Mouse (Mus musculus) forebrain, embryonic 16.5 days (tissue): ENCODE data around the gene Kbtbd8. TPM values are rescaled to one million over a fixed set of nuclear protein-coding genes. Genes with fewer than 3 reads are reported as not detected.

Experiments used
- ATAC-seq: fragments of 200-750 bp; cut with Nextera tagmentation; 2 replicates; pipeline ENCODE4 v1.8.0; 2017; ENCODE audit warnings: mild to moderate bottlenecking, moderate library complexity
- H3K27ac ChIP-seq: fragments of 300-500 bp; sonication (generic); 2 replicates; pipeline ENCODE4 v1.5.1; 2014; ENCODE audit warnings: low read length, control low read depth
- H3K27me3 ChIP-seq: fragments of 300-500 bp; sonication (generic); replicated peaks from 2 replicates; pipeline ENCODE4 v1.6.1; 2014; ENCODE audit warnings: low read length; ENCODE audit not compliant: control insufficient read depth, insufficient read depth
- H3K36me3 ChIP-seq: fragments of 300-500 bp; sonication (generic); 2 replicates; pipeline ENCODE4 v1.6.1; 2014; ENCODE audit not compliant: control insufficient read depth, insufficient read depth
- H3K4me1 ChIP-seq: fragments of 300-500 bp; sonication (generic); replicated peaks from 2 replicates; pipeline ENCODE4 v1.6.1; 2014; ENCODE audit warnings: low read length; ENCODE audit not compliant: control insufficient read depth, insufficient read depth
- H3K4me2 ChIP-seq: fragments of 300-500 bp; sonication (generic); 2 replicates; pipeline ENCODE4 v1.6.1; 2014; ENCODE audit warnings: mild to moderate bottlenecking, low read length, control low read depth
- H3K4me3 ChIP-seq: fragments of 300-500 bp; sonication (generic); replicated peaks from 2 replicates; pipeline ENCODE4 v1.5.1; 2014; ENCODE audit warnings: mild to moderate bottlenecking, low read length, control low read depth
- H3K9ac ChIP-seq: fragments of 300-500 bp; sonication (generic); replicated peaks from 2 replicates; pipeline ENCODE4 v1.6.1; 2014; ENCODE audit warnings: low read depth, low read length, control low read depth
- H3K9me3 ChIP-seq: fragments of 300-500 bp; sonication (generic); 2 replicates; pipeline ENCODE4 v1.6.1; 2016; ENCODE audit warnings: low read length; ENCODE audit not compliant: control insufficient read depth
- WGBS: fragments of 180-500 bp; shearing (Covaris S2); extraction: QIAGEN DNeasy Blood & Tissue Kit; methylation state at CpG from one replicate; pipeline ENCODE4 v1.1.7; 2014; 5-methylcytosine and 5-hydroxymethylcytosine counted together
- polyA plus RNA-seq: library from polyadenylated mRNA; unstranded; fragments of >200 nt; fragmentation: Nextera tagmentation; extraction: Ambion mirVana; gene quantifications from 2 replicates; pipeline ENCODE4 v1.2.1, GENCODE M21; 2015

The Kbtbd8 gene
- 5.4 and 7.5 TPM in 2 replicates for polyA plus RNA-seq

DNA sequence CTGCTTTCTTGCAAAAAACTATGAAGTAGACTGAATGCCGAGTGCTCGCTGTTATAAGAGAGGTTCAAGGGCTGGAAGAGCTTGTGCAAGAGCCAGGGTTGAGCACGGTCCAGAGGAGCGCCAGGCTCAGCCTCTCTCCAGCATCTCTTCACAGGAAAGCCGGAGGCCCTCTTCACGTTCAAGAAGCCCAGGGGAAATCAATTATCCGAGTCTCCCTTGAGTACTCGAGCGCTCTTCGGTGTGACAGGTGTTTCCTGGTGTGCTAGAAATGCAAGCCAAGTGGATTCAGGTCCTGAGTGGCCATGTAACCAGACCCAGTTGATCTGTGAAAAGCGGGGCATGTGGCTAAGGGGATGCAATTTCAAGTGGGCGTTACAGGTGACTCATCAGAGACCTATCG lies at the start of gene Kbtbd8:
Kbtbd8 (plus strand) TSS at position 295 of the 400 bp plus-strand sequence.
- H3K27me3 ChIP-seq: no peaks in the 10 kb centered on the region
- peak within 1 kb of the TSS; percentile 80 for H3K4me3 ChIP-seq
- peak within 1 kb of the TSS; percentile 93 for H3K27ac ChIP-seq
- H3K9me3 ChIP-seq: no peaks in the 10 kb centered on the region
- no peak for ATAC-seq
- peak within 1 kb of the TSS; percentile 81 for H3K9ac ChIP-seq
- peak within 1 kb of the TSS; percentile 66 for H3K4me2 ChIP-seq
- H3K36me3 ChIP-seq: peaks cover 3% of the 10 kb centered on the region; the same call in 1 of the 2 replicates
- WGBS: 33% methylated on average over 13 of the region's 13 CpGs
- H3K4me1 ChIP-seq: peaks cover 15% of the 10 kb centered on the region

DNA sequence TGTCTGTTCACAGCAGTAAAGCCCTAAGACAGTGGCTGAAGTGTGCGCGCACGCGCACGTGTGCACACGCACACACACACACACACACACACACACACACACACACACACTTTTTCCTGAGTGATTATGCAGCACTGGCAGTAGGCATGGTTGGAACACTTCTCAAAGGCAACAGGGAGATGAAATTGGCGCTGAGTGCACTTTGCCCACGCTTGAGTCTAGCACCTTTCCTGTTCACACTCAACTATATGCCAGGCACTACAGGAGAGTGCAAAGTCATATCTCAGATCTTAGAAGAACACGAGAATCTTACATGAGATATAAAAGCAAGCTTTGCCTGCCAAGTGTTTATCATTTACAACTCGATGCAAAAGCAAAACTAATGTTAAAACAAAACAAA lies 47.3 kb upstream of the Kbtbd8 start:
- Histone ChIP-seq H3K4me2 (no peak overlapping the region), H3K4me3 (no peak overlapping the region), H3K36me3 (no peaks in the 10 kb centered on the region), H3K9me3 (peaks cover 2% of the 10 kb centered on the region; the same call in 1 of the 2 replicates), H3K9ac (no peak overlapping the region), H3K27ac (no peak overlapping the region), H3K4me1 (no peaks in the 10 kb centered on the region), H3K27me3 (no peaks in the 10 kb centered on the region)
- ATAC-seq: no peak
- 89% methylated on average over 10 of the region's 10 CpGs for WGBS

DNA sequence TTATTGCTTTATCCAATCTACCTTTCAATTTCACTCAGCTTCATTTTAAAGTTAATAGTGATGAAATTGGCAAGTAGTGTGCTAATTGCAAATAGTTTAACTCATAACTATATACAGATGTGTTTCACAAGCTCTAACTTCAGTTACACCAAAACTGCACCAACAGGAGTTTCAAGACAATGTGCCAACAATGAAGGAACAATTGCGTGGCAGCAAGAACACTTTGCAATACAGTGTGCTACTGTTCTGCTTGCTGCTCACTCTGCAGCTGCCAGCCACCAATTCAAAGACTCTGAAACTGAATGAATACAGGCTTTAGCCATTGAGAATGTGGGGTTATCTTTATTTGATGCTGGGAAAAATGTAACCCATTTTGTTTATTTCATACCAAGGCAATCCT lies 31.8 kb upstream of the Kbtbd8 start:
- Histone ChIP-seq H3K9me3 (no peaks in the 10 kb centered on the region), H3K36me3 (no peaks in the 10 kb centered on the region), H3K9ac (no peak overlapping the region), H3K27ac (no peak overlapping the region), H3K4me1 (peaks cover 6% of the 10 kb centered on the region), H3K4me2 (no peak overlapping the region), H3K27me3 (no peaks in the 10 kb centered on the region), H3K4me3 (no peak overlapping the region)
- ATAC-seq: peak; percentile 31; the same call in 1 of the 2 replicates
- 21% methylated on average over 1 of the region's 1 CpGs for WGBS

DNA sequence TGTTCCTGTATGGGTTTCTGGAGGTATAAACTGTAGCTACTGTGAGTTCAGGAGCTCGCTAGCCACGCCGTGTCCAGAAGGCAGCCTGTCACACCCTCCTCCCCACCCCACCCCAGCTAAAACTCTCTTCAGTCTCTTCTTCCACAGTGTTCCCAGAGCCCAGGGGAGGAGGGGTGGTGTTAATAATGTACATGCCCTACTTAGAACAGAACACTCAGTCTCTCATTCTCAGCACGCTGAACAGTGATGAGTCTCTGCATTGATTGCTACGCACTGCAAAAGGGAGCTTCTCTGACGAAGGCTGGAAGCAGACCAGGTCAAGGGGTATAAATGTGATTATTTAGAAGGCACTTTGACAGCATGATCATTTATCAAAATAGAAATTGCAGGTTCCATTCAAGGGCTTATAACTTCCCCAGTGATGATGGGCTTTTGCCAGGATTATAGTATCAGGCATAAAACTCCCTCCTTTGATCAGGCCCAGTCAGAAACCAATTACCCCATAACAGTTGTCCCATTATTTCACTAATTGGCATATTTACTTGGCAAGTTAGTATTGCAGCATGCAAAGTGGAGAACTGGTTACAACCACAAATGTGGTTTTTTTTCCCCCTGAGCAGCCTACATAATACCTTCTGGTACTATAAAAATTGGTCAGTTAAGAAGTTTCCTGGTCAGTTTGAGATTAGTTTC lies 29.7 kb upstream of the Kbtbd8 start:
- Histone ChIP-seq H3K4me1 (peaks cover 6% of the 10 kb centered on the region), H3K9ac (no peak overlapping the region), H3K9me3 (no peaks in the 10 kb centered on the region), H3K36me3 (no peaks in the 10 kb centered on the region), H3K4me3 (no peak overlapping the region), H3K27ac (no peak overlapping the region), H3K4me2 (no peak overlapping the region), H3K27me3 (no peaks in the 10 kb centered on the region)
- WGBS: 27% methylated on average over 6 of the region's 6 CpGs
- ATAC-seq: peak; percentile 82

DNA sequence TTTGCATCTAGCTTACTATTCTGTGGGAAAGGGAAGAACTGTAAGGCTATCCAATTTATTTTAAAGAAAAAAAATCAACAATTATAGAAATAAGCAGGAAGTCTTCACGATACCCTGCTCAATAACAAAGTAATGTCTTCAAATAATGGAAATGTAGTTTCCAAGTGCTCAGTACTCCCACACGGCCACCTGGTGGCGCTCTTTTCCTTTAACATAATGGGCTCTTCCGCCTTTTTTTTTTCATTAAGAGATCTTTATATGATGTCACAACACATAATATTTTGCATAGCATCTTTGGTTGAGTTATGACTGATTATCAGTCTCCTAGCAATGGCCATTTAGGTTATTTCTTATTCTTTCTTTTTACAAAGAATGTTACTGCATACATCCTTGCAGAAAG lies 29.0 kb upstream of the Kbtbd8 start:
- WGBS: 39% methylated on average over 4 of the region's 4 CpGs
- ATAC-seq: no peak
- Histone ChIP-seq H3K27ac (no peak overlapping the region), H3K4me1 (peaks cover 6% of the 10 kb centered on the region), H3K36me3 (no peaks in the 10 kb centered on the region), H3K27me3 (no peaks in the 10 kb centered on the region), H3K9me3 (no peaks in the 10 kb centered on the region), H3K4me3 (no peak overlapping the region), H3K9ac (no peak overlapping the region), H3K4me2 (no peak overlapping the region)

DNA sequence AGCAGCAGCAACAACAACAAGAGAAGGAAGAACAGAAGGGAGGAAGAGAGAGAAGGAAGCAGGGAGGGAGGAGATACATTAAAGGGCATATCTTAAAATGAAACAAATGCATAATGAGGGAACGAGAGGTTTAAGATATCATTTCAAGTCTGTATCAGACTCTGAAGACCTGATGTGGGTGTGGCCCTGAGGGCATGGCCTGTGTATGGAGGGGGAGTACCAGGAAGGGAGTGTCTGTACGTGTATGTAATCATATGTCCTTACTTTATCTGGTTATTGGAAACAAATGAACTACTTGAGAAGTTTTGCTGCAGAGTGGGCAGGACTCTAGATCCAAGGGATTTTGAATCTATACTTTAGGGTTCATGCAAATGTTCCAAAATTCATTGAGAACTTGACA lies 22.3 kb upstream of the Kbtbd8 start:
- no peaks in the 10 kb centered on the region for H3K9me3 ChIP-seq
- H3K4me3 ChIP-seq: no peak overlapping the region
- no peaks in the 10 kb centered on the region for H3K27me3 ChIP-seq
- ATAC-seq: no peak
- 0 out of 2 replicates have a peak, but pooled peaks cover 3% of the 10 kb centered on the region for H3K4me1 ChIP-seq
- H3K9ac ChIP-seq: no peak overlapping the region
- H3K4me2 ChIP-seq: no peak overlapping the region
- WGBS: 77% methylated on average over 2 of the region's 2 CpGs
- no peaks in the 10 kb centered on the region for H3K36me3 ChIP-seq
- H3K27ac ChIP-seq: no peak overlapping the region

DNA sequence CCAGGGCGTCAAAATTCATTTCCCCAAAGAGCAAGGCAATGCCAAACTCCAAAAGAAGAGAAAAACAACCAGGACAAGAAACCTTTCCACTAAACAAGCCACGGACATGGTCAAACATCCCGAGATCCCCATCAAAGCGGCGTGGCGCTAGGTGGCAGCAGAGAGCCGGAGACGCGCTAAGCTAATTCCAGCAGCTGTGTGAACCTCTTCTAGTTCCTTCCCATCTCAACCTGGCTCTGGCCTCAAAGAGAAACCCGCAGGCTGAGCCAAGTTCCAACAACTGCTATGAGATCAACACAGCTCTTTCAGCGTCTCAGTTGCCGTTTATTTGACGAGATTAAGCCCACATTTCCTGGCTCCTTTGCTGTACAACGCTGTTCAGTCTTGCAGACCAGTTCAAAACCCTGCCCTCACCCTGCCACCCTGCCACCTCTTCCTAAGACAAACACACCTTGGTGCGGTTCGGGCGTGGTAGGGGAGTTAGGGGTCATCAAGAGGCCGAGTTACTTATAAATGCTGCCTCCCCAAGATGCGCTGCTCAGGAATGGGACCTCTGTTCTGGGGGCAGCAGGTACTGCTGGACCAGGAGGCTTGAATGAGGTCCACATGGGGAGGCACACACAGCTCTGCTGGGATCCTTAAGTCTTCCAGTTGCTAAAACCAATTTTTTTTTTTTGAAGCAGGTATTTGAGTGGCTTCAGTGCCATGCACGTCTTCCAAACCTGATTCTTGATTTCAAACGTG lies 18.5 kb upstream of the Kbtbd8 start:
- H3K27me3 ChIP-seq: no peaks in the 10 kb centered on the region
- no peaks in the 10 kb centered on the region for H3K9me3 ChIP-seq
- H3K9ac ChIP-seq: no peak overlapping the region
- no peaks in the 10 kb centered on the region for H3K36me3 ChIP-seq
- ATAC-seq: peak; percentile 70
- H3K4me2 ChIP-seq: no peak overlapping the region
- H3K4me1 ChIP-seq: 0 out of 2 replicates have a peak, but pooled peaks cover 3% of the 10 kb centered on the region
- no peak overlapping the region for H3K4me3 ChIP-seq
- 28% methylated on average over 21 of the region's 21 CpGs for WGBS
- H3K27ac ChIP-seq: no peak overlapping the region

DNA sequence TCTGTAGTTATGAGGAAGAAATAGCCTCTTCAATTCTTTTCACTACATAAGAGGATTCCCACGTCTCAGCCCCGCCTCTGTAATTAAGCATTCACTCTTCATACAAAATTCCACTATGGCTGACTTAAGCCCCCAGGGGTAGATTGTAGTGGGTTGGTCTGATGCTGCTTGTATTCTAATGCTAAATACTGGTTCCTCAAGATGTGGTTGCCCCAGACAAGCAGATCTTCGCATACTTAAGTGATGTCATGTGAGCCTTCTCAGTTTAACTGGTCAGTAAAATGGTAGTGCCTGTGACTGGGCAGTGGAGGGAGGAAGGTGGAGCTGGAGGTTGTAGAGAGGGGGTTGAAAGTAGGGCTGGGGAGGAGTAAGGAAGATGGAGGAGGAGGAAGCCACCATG lies 13.3 kb upstream of the Kbtbd8 start:
- no peaks in the 10 kb centered on the region for H3K4me1 ChIP-seq
- H3K4me2 ChIP-seq: no peak overlapping the region
- H3K27ac ChIP-seq: no peak overlapping the region
- H3K9me3 ChIP-seq: no peaks in the 10 kb centered on the region
- H3K9ac ChIP-seq: no peak overlapping the region
- no peaks in the 10 kb centered on the region for H3K36me3 ChIP-seq
- no peaks in the 10 kb centered on the region for H3K27me3 ChIP-seq
- no peak for ATAC-seq
- no peak overlapping the region for H3K4me3 ChIP-seq
- WGBS: 31% methylated on average over 3 of the region's 3 CpGs

DNA sequence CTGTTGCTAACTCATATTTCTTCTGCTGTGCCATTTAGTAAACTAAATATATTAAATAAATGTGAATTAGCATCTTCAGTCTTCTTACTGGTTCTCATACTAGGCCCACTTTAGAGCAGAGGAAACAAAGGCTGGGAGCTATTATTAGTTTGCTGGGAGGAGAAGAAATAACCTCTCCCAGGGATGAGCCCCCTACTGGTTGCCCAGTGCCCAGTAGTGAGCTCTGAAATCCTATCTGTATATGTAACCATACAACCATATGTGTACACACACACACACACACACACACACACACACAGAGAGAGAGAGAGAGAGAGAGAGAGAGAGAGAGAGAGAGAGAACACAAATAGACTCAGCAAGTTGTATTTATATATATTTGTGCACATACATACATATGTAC lies 8.6 kb upstream of the Kbtbd8 start:
- no peak overlapping the region for H3K4me2 ChIP-seq
- no peaks in the 10 kb centered on the region for H3K36me3 ChIP-seq
- ATAC-seq: no peak
- H3K9ac ChIP-seq: no peak overlapping the region
- no peaks in the 10 kb centered on the region for H3K9me3 ChIP-seq
- no peaks in the 10 kb centered on the region for H3K27me3 ChIP-seq
- H3K4me1 ChIP-seq: no peaks in the 10 kb centered on the region
- H3K27ac ChIP-seq: no peak overlapping the region
- H3K4me3 ChIP-seq: no peak overlapping the region
